Mouse (Mus musculus) erythroblast, embryonic 14.5 days (primary cell): Measurements from ENCODE around the gene Acsl5.

Experiments
- GATA1 ChIP-seq: IDR thresholded peaks from 2 replicates; pipeline ENCODE4 v1.6.1; 2012; ENCODE audit warnings: low read length, inconsistent platforms, mixed read lengths
- TAL1 ChIP-seq: IDR thresholded peaks from 3 replicates; pipeline ENCODE4 v1.6.1; 2012; ENCODE audit warnings: low read length, inconsistent platforms, mixed read lengths

GRCm38 (mm10) chr19:55271448-55271847, 19.7 kb downstream of the Acsl5 start:
- TF ChIP-seq GATA1 (no peak), TAL1 (no peak)
